Mouse (Mus musculus): Measurements from ENCODE around the gene Ywhag.
A peak's percentile ranks its signal among the peaks of the same experiment; 100 is the strongest.

The Ywhag gene

DNA sequence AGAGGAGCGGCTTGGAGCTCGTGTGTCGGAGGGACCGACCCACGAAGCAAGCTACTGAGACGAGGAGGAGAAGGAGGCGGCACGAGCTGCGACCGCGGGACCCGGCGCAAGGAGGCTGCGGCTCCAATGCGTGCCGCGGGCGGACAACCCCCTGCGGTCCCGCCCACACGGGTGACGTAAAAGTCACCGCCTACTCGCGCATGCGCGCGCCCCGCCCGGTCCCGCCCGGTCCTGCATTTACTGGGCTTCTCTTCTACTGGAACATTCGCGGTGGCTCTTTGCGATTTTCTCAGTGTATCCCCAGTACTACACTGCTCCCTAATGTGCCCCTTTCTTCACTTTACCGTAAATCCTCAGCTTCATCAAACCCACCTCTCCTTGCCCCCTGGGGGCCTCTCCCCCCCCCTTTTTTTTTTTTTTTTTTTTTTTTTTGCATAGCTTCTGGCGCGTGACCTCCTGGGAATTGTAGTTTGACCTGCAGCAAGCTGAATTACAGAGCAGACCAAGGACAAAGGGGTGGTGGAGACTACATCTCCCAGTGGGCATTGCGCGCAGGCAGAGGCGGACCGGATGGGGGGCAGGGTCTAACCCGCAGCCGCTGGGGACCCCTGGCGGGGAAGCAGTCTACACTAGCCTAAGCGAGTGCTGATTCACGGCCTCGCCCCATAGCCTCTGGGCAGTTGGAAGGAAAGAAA lies at the start of gene Ywhag:
Ywhag (minus strand) TSS at position 136 of the 695 bp plus-strand sequence.
- peak; percentile 94 to 97 for DNase-seq (ENCODE audit: low spot score in 2 of 2)

GRCm38 (mm10) chr5:135982398-135982797 lies 48.0 kb upstream of the Ywhag start:
- no peak for DNase-seq (ENCODE audit: low spot score in 2 of 2)

GRCm38 (mm10) chr5:135979904-135980303 lies 45.5 kb upstream of the Ywhag start, which contains the start of gene Zp3:
Gene Zp3, plus strand, starts transcription at chr5:135980099.
- no peak for DNase-seq (ENCODE audit: low spot score in 2 of 2)

GRCm38 (mm10) chr5:135979381-135979780 lies 45.0 kb upstream of the Ywhag start:
- no peak for DNase-seq (ENCODE audit: low spot score in 2 of 2)

GRCm38 (mm10) chr5:135975893-135976668 lies 41.7 kb upstream of the Ywhag start:
- DNase-seq (ENCODE audit: low spot score in 2 of 2) = no peak

DNA sequence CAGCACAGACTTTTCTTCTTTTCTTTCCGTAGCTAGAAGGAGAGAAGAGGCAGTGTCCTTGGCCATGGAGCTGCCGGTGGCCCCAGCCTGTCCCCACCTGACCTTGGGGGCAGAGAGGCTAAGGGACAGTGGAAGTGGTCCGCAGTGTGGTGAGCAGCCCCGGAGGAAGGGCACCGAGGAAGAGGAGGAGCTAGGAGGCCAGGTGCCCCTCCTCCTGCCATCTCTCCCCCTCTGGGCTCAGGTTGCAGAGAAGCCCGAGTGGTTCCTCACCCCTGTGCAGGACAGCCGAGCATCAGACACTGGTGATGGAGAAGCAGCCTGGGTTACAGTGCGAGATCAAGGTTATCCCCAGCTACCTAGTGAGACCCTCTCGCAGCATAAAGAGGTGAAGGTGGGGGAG lies 39.9 kb upstream of the Ywhag start, which contains the start of gene Ssc4d:
Ssc4d (minus strand) TSS at position 167 of the 400 bp plus-strand sequence.
- DNase-seq (ENCODE audit: low spot score in 2 of 2) = no peak

- DNase-seq (ENCODE audit: low spot score in 2 of 2) = no peak
Measured at GRCm38 (mm10) chr5:135971876-135972275, 37.5 kb upstream of the Ywhag start.

DNA sequence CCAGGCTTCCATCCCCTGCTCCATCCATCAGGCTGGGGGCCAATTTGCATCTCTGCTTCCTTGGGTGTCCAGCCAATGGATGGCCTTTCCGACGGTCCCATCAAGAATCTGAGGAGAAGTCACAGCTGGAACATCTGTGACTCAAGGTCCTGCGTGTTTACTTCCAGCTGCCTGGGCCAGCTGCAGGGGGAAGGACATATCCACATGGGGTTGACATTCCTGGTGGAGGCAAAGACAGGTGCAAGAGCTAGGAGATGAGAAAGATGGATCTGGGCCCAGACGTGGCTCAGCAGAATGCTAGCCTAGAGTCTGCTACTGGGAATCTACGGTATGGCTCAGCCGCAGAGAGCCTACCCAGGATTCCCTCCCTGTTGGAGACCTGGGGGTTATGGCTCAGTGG lies 35.8 kb upstream of the Ywhag start:
- DNase-seq (ENCODE audit: low spot score in 2 of 2) = no peak

DNA sequence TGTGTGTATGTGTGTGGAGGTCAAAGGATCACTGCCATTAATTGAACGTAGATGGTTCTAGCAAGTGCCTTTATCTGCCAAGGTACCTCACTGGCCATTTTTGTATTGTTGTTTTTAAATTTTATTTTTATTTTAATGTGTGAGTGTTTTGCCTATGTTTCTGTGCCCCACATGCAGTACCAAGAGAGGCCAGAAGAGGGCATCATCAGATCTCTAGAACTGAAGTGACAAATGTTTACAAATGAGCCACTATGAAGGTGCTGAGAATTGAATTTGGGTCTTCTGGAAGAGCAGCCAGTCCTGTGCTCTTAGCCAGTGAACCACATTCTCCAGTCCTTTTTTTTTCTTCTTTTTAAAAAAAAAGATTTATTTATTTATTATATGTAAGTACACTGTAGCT lies 34.4 kb upstream of the Ywhag start:
- DNase-seq (ENCODE audit: low spot score in 2 of 2) = no peak

DNA sequence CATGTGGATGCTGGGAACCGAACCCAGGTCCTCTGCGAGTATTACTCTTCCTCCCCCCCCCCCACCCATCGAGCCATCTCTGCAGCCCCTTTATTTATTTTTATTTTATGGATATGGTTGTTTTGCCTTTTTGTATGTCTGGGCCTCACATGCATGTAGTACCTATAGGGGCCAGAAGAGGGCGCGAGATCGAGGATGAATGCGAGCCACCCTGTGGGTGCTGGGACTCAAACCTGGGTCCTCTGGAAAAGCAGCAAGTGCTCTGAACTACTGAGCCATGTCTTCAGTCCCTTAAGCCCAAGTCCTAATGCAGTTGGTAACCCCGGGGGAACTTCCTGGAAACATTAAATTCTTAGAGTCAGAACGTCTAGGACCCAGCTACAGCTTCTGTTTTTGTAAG lies 32.5 kb upstream of the Ywhag start:
- no peak for DNase-seq (ENCODE audit: low spot score in 2 of 2)

DNA sequence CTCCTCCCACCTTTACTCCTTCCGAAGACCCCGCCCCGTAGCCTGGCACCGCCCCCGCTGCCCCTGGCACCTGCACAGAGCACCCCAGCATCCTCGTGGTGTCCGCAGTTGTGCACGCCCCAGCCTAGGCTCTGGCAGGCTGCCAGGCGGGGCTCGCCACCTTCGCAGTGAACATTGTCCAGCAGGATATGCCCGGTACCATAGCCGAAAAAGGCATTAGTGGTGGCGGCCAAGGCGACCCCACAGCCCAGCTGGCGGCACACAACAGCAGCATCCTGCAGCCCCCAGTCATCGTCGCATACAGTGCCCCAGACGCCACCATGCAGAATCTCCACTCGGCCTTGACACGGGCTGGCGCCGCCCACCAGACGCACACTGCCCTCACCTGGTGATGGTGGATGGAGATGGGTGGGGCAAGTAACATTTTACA lies 31.1 kb upstream of the Ywhag start:
- DNase-seq (ENCODE audit: low spot score in 2 of 2) = no peak

- DNase-seq (ENCODE audit: low spot score in 2 of 2) = no peak
Measured at GRCm38 (mm10) chr5:135963280-135963627, 28.8 kb upstream of the Ywhag start.

DNA sequence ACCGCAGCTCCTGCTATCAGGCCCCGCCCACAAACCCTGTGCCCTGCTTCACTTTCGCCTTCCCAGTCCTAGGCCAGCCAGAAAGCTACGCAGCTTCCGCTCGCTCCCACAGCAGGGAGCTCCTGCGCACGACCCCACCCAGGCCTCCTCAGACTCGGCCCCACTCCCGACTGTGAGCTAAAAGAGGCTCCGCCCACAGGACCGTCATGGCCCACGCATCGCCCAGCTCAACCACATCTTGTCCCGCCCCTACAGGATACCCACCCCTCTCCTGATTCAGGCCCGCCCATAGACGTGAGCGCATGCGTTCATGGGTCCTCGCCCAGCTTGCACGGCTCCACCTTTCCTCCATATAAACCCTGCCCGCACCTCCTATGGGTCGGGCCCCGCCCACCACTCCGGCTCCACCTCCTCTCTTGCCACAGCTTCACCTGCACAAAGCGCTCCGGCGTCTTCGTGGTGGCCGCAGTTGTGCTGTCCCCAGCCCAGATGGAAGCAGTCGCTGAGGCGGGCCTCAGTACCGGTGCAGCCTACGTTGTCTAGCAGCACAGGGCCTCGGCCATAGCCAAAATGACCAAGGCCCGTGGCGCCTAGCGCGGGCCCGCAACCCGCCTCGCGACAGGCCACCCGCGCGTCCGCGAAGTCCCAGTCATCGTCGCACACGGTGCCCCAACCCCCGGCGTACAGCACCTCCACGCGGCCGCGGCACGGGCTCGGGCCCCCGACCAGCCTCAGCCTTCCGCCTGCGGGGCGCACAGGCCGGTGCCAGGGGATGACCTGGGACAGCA lies 28.3 kb upstream of the Ywhag start:
- DNase-seq (ENCODE audit: low spot score in 2 of 2) = peak; percentile 97 to 98

DNA sequence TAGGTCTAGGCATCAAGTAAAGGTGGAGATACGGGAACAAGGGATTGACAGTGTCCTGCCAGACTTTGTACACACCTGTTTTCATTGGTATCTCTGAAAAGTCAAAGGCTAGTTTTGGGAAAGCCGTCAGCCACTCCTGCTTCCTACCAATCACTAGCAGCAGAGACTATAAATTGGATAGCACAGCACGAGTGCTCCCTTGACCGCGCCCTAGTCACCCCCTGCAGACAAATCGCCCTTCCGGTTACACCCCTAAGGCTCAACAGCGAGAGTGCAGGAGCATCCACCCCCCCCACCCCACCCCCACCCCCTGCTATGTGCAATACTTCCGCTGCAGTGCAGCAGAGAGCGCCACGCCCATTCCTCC lies 27.7 kb upstream of the Ywhag start:
- no peak for DNase-seq (ENCODE audit: low spot score in 2 of 2)

DNA sequence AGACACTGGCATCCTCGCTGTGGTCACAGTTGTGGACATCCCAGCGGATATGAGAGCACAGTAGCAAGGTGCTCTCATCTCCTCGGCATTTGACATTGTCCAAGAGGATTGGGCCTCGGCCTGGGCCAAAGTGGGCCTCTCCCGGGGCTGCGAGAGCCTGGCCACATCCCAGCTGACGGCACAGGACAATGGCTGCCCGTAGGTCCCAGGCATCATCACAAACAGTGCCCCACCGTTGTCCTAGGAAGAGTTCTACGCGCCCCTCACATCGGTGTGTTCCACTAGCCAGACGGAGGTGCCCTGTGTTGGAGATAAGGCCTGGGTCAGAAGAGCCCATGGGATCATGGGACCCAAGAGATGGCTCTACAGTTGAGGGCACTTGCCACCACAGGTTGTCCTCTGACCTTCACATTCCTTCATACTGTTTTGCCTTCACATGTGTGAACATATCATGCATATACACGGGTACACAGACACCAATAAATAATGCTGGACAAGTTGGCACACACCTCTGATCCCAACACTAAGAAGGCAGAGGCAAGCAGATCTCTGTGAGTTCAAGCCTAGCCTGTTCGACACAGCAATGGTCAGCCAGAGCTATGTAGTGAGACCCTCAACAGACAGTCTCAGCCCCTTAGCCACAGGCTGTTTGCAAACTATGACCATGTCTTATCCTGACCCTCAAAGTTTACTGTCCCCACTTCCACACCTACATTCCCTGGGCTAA lies 26.7 kb upstream of the Ywhag start:
- no peak for DNase-seq (ENCODE audit: low spot score in 2 of 2)

GRCm38 (mm10) chr5:135959911-135960310 lies 25.5 kb upstream of the Ywhag start:
- no peak for DNase-seq (ENCODE audit: low spot score in 2 of 2)

DNA sequence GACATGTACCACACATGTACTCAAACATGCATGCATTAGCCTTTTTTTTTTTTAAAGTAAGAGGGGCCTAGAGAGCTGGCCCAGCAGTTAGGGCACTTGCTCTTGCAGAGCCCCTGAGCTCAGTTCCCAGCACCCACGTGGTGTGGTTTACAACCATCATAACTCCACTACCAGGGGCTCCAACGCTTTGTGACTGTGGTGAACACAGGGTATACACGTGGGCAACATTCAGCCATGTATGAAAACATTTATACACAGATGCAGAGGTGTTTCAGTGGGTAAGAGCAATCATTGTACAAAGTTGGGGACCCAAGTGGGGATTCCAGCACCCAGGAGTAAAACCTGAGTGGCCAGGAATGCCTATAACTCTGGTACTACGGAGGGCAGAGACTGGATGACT lies 24.0 kb upstream of the Ywhag start:
- DNase-seq (ENCODE audit: low spot score in 2 of 2) = no peak

- peak; percentile 90 to 94 for DNase-seq (ENCODE audit: low spot score in 2 of 2)
Measured at GRCm38 (mm10) chr5:135957207-135957974, 23.0 kb upstream of the Ywhag start.

DNA sequence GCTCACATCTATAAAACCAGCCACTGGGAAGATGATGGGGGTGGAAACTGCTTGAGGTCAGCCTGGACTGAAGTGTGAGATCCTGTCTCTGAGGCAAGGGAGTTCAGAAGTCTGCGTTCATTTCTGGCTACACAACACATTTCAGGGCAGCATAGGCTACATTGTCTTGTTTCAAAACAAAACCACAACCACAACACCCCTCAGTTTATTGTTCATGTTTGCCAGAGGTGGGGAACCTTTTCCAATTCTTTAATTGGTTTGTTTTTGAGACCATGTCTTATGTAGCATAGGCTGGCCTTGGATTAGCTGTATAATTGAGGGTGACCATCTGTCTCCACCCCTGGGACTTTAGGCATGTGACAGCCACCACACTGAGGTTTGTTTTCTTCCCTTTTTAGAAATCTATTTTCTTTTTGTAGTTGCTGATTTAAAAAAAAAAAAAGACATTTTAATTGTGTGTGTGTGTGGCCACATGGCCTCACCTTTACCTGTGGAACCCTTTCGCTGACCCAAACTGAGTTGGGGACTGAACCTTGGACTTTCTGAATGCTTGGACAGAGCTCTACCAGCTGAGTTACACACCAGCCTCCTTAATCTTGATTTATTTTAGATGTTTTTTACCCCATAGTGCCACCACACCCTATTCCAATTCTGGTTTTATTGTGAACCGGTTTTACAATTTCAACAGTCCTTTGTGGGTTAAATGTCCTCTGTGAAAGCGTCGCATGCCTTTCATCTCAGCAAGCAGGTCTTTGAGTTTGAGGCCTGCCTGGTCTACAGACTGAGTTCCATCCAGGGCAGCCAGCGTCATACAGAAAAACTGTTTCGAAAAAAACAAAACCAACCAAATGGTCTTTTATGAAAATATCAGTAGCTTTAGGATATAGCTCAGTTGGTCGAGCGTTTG lies 22.1 kb upstream of the Ywhag start:
- no peak for DNase-seq (ENCODE audit: low spot score in 2 of 2)

DNA sequence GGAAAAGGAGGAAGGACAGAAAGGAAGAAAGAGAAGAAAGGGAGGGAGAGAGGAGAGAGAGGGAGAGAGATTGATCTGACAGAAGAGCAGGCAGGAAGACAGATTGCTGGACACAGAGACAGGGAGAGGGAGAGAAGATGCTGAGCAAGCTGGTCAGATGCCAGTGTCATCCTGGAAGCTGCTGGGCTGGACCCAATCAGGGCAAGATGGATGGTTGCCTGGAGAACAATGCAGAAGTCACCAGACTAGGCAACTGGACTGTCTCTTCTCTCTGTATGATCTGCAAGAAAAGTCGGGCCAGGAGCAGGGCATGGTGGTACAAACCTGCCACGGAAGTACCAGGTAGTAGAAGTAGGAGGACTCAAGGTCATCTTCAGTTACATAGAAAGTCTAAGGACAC lies 18.4 kb upstream of the Ywhag start:
- no peak for DNase-seq (ENCODE audit: low spot score in 2 of 2)
